ENCODE assay signal across 12 mouse cellular contexts in genomic region chr2:84618914-84619313, GRCm38 (mm10). TPM values are rescaled to one million over a fixed set of nuclear protein-coding genes. Genes with fewer than 3 reads are reported as not detected.
DNase-seq lines count a peak whose midpoint lies in the region; ATAC-seq and TF ChIP-seq lines count a peak whose summit lies in the region.
"Had no signal": no experiment of that assay in that cellular context is flagged by ENCODE, and none has a peak within 500 bp of the region (broad histone marks: within the 10 kb centered on the region; RNA-seq: fewer than 3 reads in every experiment).

No protein-coding gene starts in this region.

- TF ChIP-seq POLR2A in cortical plate, adult 2 months (IDR thresholded peaks at IDR 0.05; ENCODE audit: extremely low read depth, insufficient read depth, low read length), result no peak
- no peak for TF ChIP-seq POLR2A in small intestine, adult 2 months (IDR thresholded peaks at IDR 0.05; ENCODE audit: low read depth, low read length)

- no peak overlapping the region for H3K4me3 ChIP-seq in liver, embryonic 15.5 days (replicated peaks)
- H3K4me3 ChIP-seq in liver, embryonic 11.5 days (ENCODE audit: low read depth, low read length), result no peak overlapping the region
- H3K4me3 ChIP-seq in cortical plate, adult 2 months (ENCODE audit: insufficient read depth, low read length), result no peak overlapping the region
- no peak overlapping the region for H3K4me3 ChIP-seq in small intestine, adult 2 months (ENCODE audit: low read depth, low read length)
- no peak overlapping the region for H3K4me3 ChIP-seq in midbrain, embryonic 16.5 days (ENCODE audit: low read depth, low read length)
- H3K4me3 ChIP-seq: neural tube, embryonic 13.5 days had no signal

- 44% methylated on average over 2 of the region's 2 CpGs for WGBS in liver, embryonic 15.5 days (ENCODE audit: insufficient replicate concordance)
- WGBS in liver, embryonic 11.5 days, result 63% methylated on average over 2 of the region's 2 CpGs
- WGBS in small intestine, adult 2 months, result 14% methylated on average over 2 of the region's 2 CpGs
- 85% methylated on average over 2 of the region's 2 CpGs for WGBS in midbrain, embryonic 16.5 days

- peak; percentile 88 for DNase-seq in heart, adult 11 months
- DNase-seq in heart, adult 18-20 months, result no peak
- no peak for DNase-seq in liver, embryonic 11.5 days (ENCODE audit: low spot score)
- no peak for DNase-seq in retina, embryonic 14.5 days (ENCODE audit: low spot score)
- DNase-seq: layer of hippocampus, adult 9-11 months had no signal

- H3K4me1 ChIP-seq in liver, embryonic 15.5 days (replicated peaks), result peaks cover 20% of the 10 kb centered on the region
- peaks cover 6% of the 10 kb centered on the region for H3K4me1 ChIP-seq in liver, embryonic 11.5 days (replicated peaks; ENCODE audit: control insufficient read depth, insufficient read depth, low read length)
- peaks cover 6% of the 10 kb centered on the region; the same call in 1 of the 2 replicates for H3K4me1 ChIP-seq in cortical plate, adult 2 months (ENCODE audit: control insufficient read depth, insufficient read depth, low read length)
- H3K4me1 ChIP-seq in small intestine, adult 2 months (ENCODE audit: control insufficient read depth, insufficient read depth, insufficient read length, low read length), result peaks cover 18% of the 10 kb centered on the region
- 0 out of 2 replicates have a peak, but pooled peaks cover under 1% of the 10 kb centered on the region for H3K4me1 ChIP-seq in midbrain, embryonic 16.5 days (ENCODE audit: control insufficient read depth, insufficient read depth, low read length)

- peaks cover 52% of the 10 kb centered on the region for H3K36me3 ChIP-seq in liver, embryonic 15.5 days (replicated peaks)
- H3K36me3 ChIP-seq in liver, embryonic 11.5 days (ENCODE audit: control insufficient read depth, insufficient read depth, low read length), result peaks cover 20% of the 10 kb centered on the region
- H3K36me3 ChIP-seq in small intestine, adult 2 months (ENCODE audit: control insufficient read depth, insufficient read depth, low read length), result peaks cover 57% of the 10 kb centered on the region
- peaks cover 35% of the 10 kb centered on the region for H3K36me3 ChIP-seq in midbrain, embryonic 16.5 days (ENCODE audit: control insufficient read depth, insufficient read depth, low read length)

- no peak overlapping the region for H3K4me2 ChIP-seq in liver, embryonic 15.5 days
- no peak overlapping the region for H3K4me2 ChIP-seq in liver, embryonic 11.5 days
- no peak overlapping the region for H3K4me2 ChIP-seq in midbrain, embryonic 16.5 days (ENCODE audit: low read length)
- H3K4me2 ChIP-seq: neural tube, embryonic 13.5 days had no signal

- no peak overlapping the region for H3K9ac ChIP-seq in liver, embryonic 15.5 days
- no peak overlapping the region for H3K9ac ChIP-seq in liver, embryonic 11.5 days (ENCODE audit: low read depth, low read length)
- no peak overlapping the region for H3K9ac ChIP-seq in midbrain, embryonic 16.5 days (ENCODE audit: low read depth, low read length)
- H3K9ac ChIP-seq: neural tube, embryonic 13.5 days had no signal

- no peak for TF ChIP-seq CTCF in cortical plate, adult 2 months (IDR thresholded peaks at IDR 0.05; ENCODE audit: extremely low read depth, insufficient read depth, low read length)
- TF ChIP-seq CTCF in small intestine, adult 2 months (IDR thresholded peaks at IDR 0.05; ENCODE audit: extremely low read depth, insufficient read length, insufficient replicate concordance, low read depth, low read length), result no peak

- ATAC-seq in liver, embryonic 15.5 days (ENCODE audit: insufficient read depth), result no peak
- ATAC-seq in liver, embryonic 11.5 days (replicated peaks; ENCODE audit: low FRiP score), result no peak
- ATAC-seq in midbrain, embryonic 16.5 days, result no peak

- H3K27ac ChIP-seq in liver, embryonic 15.5 days (replicated peaks), result 0 out of 2 replicates have a peak overlapping the region, but pooled peaks have one; percentile 19
- H3K27ac ChIP-seq in liver, embryonic 11.5 days (ENCODE audit: low read depth, low read length), result no peak overlapping the region
- 0 out of 2 replicates have a peak overlapping the region, but pooled peaks have one; percentile 16 for H3K27ac ChIP-seq in cortical plate, adult 2 months (ENCODE audit: insufficient read depth, low read length)
- H3K27ac ChIP-seq in small intestine, adult 2 months (ENCODE audit: insufficient read depth, low read depth, low read length), result peak overlapping the region; percentile 89
- no peak overlapping the region for H3K27ac ChIP-seq in midbrain, embryonic 16.5 days (ENCODE audit: low read length)
- H3K27ac ChIP-seq: neural tube, embryonic 13.5 days had no signal

- no peaks in the 10 kb centered on the region for H3K27me3 ChIP-seq in liver, embryonic 15.5 days
- no peaks in the 10 kb centered on the region for H3K27me3 ChIP-seq in liver, embryonic 11.5 days (replicated peaks; ENCODE audit: control insufficient read depth, insufficient read depth, low read length)
- no peaks in the 10 kb centered on the region for H3K27me3 ChIP-seq in small intestine, adult 2 months (ENCODE audit: control insufficient read depth, insufficient read depth, low read length)
- no peaks in the 10 kb centered on the region for H3K27me3 ChIP-seq in midbrain, embryonic 16.5 days (ENCODE audit: control insufficient read depth, insufficient read depth, low read depth, low read length)
- H3K27me3 ChIP-seq: neural tube, embryonic 13.5 days had no signal

- no peaks in the 10 kb centered on the region for H3K9me3 ChIP-seq in liver, embryonic 15.5 days (replicated peaks)
- H3K9me3 ChIP-seq in liver, embryonic 11.5 days (ENCODE audit: control insufficient read depth, low read length), result no peaks in the 10 kb centered on the region
- no peaks in the 10 kb centered on the region for H3K9me3 ChIP-seq in midbrain, embryonic 16.5 days (replicated peaks; ENCODE audit: control insufficient read depth, low read length, poor library complexity, severe bottlenecking)
- H3K9me3 ChIP-seq: neural tube, embryonic 13.5 days had no signal

RNA-seq across cellular contexts. Expression of gene Ctnnd1, which starts 31.7 kb away (rescaled TPM):
- 10 to 100 TPM; 53.6 to 63.9 TPM for total RNA-seq in heart, adult 18-20 months (2021)
- polyA plus RNA-seq in liver, embryonic 15.5 days (2015; fragmentation: Nextera tagmentation; extraction: Ambion mirVana), result 12.4 and 13.1 TPM in 2 replicates
- polyA plus RNA-seq in liver, embryonic 11.5 days (2014; fragmentation: Nextera tagmentation; extraction: Ambion mirVana), result 21.9 and 27.1 TPM in 2 replicates
- 42.1 and 42.6 TPM in 2 replicates for polyA plus RNA-seq in cortical plate, adult 2 months (2012; rRNA removed)
- polyA plus RNA-seq in small intestine, adult 2 months (2012; rRNA removed), result 29.0 and 80.2 TPM in 2 replicates
- polyA plus RNA-seq in midbrain, embryonic 16.5 days (2015; fragmentation: Nextera tagmentation; extraction: Ambion mirVana), result 29.9 and 30.1 TPM in 2 replicates

RNA-seq across cellular contexts. Expression of gene Btbd18, which starts 40.0 kb away (rescaled TPM):
- not detected for total RNA-seq in heart, adult 18-20 months (2021)
- 0.05 TPM in 2 replicates for polyA plus RNA-seq in liver, embryonic 15.5 days (2015; fragmentation: Nextera tagmentation; extraction: Ambion mirVana)
- polyA plus RNA-seq in liver, embryonic 11.5 days (2014; fragmentation: Nextera tagmentation; extraction: Ambion mirVana), result 0.18 and 0.22 TPM in 2 replicates
- not detected in 2 replicates for polyA plus RNA-seq in cortical plate, adult 2 months (2012; rRNA removed)
- not detected in 2 replicates for polyA plus RNA-seq in small intestine, adult 2 months (2012; rRNA removed)
- polyA plus RNA-seq in midbrain, embryonic 16.5 days (2015; fragmentation: Nextera tagmentation; extraction: Ambion mirVana), result 0.26 and 0.39 TPM in 2 replicates
- total RNA-seq: gastrocnemius, adult 18-20 months had no signal

RNA-seq across cellular contexts. Expression of gene Selenoh, which starts 51.7 kb away (rescaled TPM):
- 10 to 100 TPM; 22.7 to 29.2 TPM for total RNA-seq in heart, adult 18-20 months (2021)
- polyA plus RNA-seq in liver, embryonic 15.5 days (2015; fragmentation: Nextera tagmentation; extraction: Ambion mirVana), result 71.6 and 86.7 TPM in 2 replicates
- 241 and 264 TPM in 2 replicates for polyA plus RNA-seq in liver, embryonic 11.5 days (2014; fragmentation: Nextera tagmentation; extraction: Ambion mirVana)
- polyA plus RNA-seq in cortical plate, adult 2 months (2012; rRNA removed), result 50.4 and 53.7 TPM in 2 replicates
- 42.8 and 47.3 TPM in 2 replicates for polyA plus RNA-seq in small intestine, adult 2 months (2012; rRNA removed)
- 177 and 185 TPM in 2 replicates for polyA plus RNA-seq in midbrain, embryonic 16.5 days (2015; fragmentation: Nextera tagmentation; extraction: Ambion mirVana)

RNA-seq across cellular contexts. Expression of gene Gm28635, which starts 58.9 kb away (rescaled TPM):
- total RNA-seq in heart, adult 18-20 months (2021), result 10 to 100 TPM in 1 of 2 experiments, 1 to 10 TPM in 1; 5.4 to 10.0 TPM
- not detected in 2 replicates for polyA plus RNA-seq in liver, embryonic 15.5 days (2015; fragmentation: Nextera tagmentation; extraction: Ambion mirVana)
- polyA plus RNA-seq in liver, embryonic 11.5 days (2014; fragmentation: Nextera tagmentation; extraction: Ambion mirVana), result not detected in 2 replicates
- not detected in 2 replicates for polyA plus RNA-seq in cortical plate, adult 2 months (2012; rRNA removed)
- polyA plus RNA-seq in small intestine, adult 2 months (2012; rRNA removed), result not detected in 2 replicates
- not detected in 2 replicates for polyA plus RNA-seq in midbrain, embryonic 16.5 days (2015; fragmentation: Nextera tagmentation; extraction: Ambion mirVana)
- polyA plus RNA-seq: embryonic facial prominence, embryonic 11.5 days; neural tube, embryonic 13.5 days had no signal

RNA-seq across cellular contexts. Expression of gene Med19, which starts 59.3 kb away (rescaled TPM):
- 10 to 100 TPM; 14.7 to 15.2 TPM for total RNA-seq in heart, adult 18-20 months (2021)
- polyA plus RNA-seq in liver, embryonic 15.5 days (2015; fragmentation: Nextera tagmentation; extraction: Ambion mirVana), result 18.7 and 21.1 TPM in 2 replicates
- polyA plus RNA-seq in liver, embryonic 11.5 days (2014; fragmentation: Nextera tagmentation; extraction: Ambion mirVana), result 43.4 and 44.9 TPM in 2 replicates
- polyA plus RNA-seq in cortical plate, adult 2 months (2012; rRNA removed), result 26.8 and 28.2 TPM in 2 replicates
- 2.7 and 5.1 TPM in 2 replicates for polyA plus RNA-seq in small intestine, adult 2 months (2012; rRNA removed)
- polyA plus RNA-seq in midbrain, embryonic 16.5 days (2015; fragmentation: Nextera tagmentation; extraction: Ambion mirVana), result 52.3 and 53.6 TPM in 2 replicates

Comparison
In these comparisons a context has a peak if more than half of its experiments do, and no peak if none do; other contexts are left out.
1. H3K27ac ChIP-seq: peak in liver, embryonic 15.5 days (single experiment), cortical plate, adult 2 months (single experiment) and small intestine, adult 2 months (single experiment); none in liver, embryonic 11.5 days (single experiment) and midbrain, embryonic 16.5 days (single experiment).